Mouse (Mus musculus) intestine, postnatal 0 days (tissue): ENCODE measurements around the gene Nuak1. TPM values are rescaled to one million over a fixed set of nuclear protein-coding genes. Genes with fewer than 3 reads are reported as not detected.

Experiments used
- ATAC-seq: fragments of 200-750 bp; cut with Nextera tagmentation; 2 replicates; pipeline ENCODE4 v1.8.0; 2017; ENCODE audit warnings: mild to moderate bottlenecking, moderate TSS enrichment, moderate library complexity
- H3K27ac ChIP-seq: fragments of 300-500 bp; sonication (generic); 2 replicates; pipeline ENCODE4 v1.5.1; 2014; ENCODE audit warnings: mild to moderate bottlenecking, low read depth, low read length, moderate library complexity
- H3K27me3 ChIP-seq: fragments of 300-500 bp; sonication (generic); replicated peaks from 2 replicates; pipeline ENCODE4 v1.6.1; 2014; ENCODE audit warnings: low read length, mixed read lengths; ENCODE audit not compliant: control insufficient read depth, insufficient read depth
- H3K36me3 ChIP-seq: fragments of 300-500 bp; sonication (generic); 2 replicates; pipeline ENCODE4 v1.6.1; 2014; ENCODE audit warnings: mild to moderate bottlenecking, moderate library complexity; ENCODE audit not compliant: control insufficient read depth, insufficient read depth
- H3K4me1 ChIP-seq: fragments of 300-500 bp; sonication (generic); replicated peaks from 2 replicates; pipeline ENCODE4 v1.6.1; 2014; ENCODE audit warnings: antibody characterized with exemption, low read length, mixed read lengths; ENCODE audit not compliant: control insufficient read depth, insufficient read depth
- H3K4me2 ChIP-seq: fragments of 300-500 bp; sonication (generic); replicated peaks from 2 replicates; pipeline ENCODE4 v1.6.1; 2014; ENCODE audit warnings: low read depth, mild to moderate bottlenecking, moderate library complexity
- H3K4me3 ChIP-seq: fragments of 300-500 bp; sonication (generic); 2 replicates; pipeline ENCODE4 v1.5.1; 2014; ENCODE audit warnings: low read depth, low read length
- H3K9ac ChIP-seq: fragments of 300-500 bp; sonication (generic); 2 replicates; pipeline ENCODE4 v1.6.1; 2014; ENCODE audit warnings: mild to moderate bottlenecking, low read depth, low read length
- H3K9me3 ChIP-seq: fragments of 300-500 bp; sonication (generic); 2 replicates; pipeline ENCODE4 v1.6.1; 2016; ENCODE audit warnings: mixed run types; ENCODE audit not compliant: control insufficient read depth
- CTCF ChIP-seq: sonication (generic); IDR thresholded peaks from 2 replicates; pipeline ENCODE4 v1.5.1; 2016; ENCODE audit warnings: low read depth, mild to moderate bottlenecking, control low read depth, antibody characterized with exemption, moderate library complexity
- WGBS: fragments of 180-500 bp; shearing (Covaris S2); extraction: QIAGEN DNeasy Blood & Tissue Kit; methylation state at CpG from one replicate; pipeline ENCODE4 v1.1.7; 2014; 5-methylcytosine and 5-hydroxymethylcytosine counted together
- polyA plus RNA-seq: library from polyadenylated mRNA; unstranded; fragments of >200 nt; fragmentation: Nextera tagmentation; extraction: Ambion mirVana; gene quantifications from 2 replicates; pipeline ENCODE4 v1.2.1, GENCODE M21; 2015

The Nuak1 gene
- polyA plus RNA-seq, 1 experiment from 2014 or later = 0.37 TPM

GRCm38 (mm10) chr10:84450654-84451053, 10.3 kb upstream of the Nuak1 start:
- no peak overlapping the region for H3K9ac ChIP-seq
- H3K4me2 ChIP-seq = no peak overlapping the region
- 6% methylated on average over 10 of the region's 10 CpGs for WGBS
- no peaks in the 10 kb centered on the region for H3K27me3 ChIP-seq
- H3K9me3 ChIP-seq = no peaks in the 10 kb centered on the region
- no peak overlapping the region for H3K27ac ChIP-seq
- H3K4me1 ChIP-seq = no peaks in the 10 kb centered on the region
- no peak for ATAC-seq
- TF ChIP-seq CTCF = peak; percentile 90
- H3K36me3 ChIP-seq = no peaks in the 10 kb centered on the region
- H3K4me3 ChIP-seq = no peak overlapping the region

DNA sequence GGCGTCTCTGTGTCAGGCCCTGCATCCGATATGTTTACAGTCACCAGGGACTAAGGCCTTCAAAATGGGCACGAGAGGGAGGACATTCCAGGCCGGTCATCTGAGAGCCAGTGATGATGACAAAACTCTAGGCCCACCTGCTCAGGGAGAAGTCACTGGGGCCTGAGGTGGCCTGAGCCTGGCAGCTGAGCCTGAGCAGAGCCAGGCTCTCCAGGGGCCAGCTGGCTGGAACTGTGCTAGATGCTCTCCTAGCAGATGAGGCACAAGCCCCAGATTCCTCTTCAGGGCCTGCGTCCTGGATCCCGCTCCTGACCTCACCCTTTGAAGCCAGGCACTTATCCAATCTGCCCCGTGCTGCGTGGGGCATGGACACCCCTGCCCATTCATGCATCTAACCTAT, 9.3 kb upstream of the Nuak1 start:
- Histone ChIP-seq H3K27me3 (no peaks in the 10 kb centered on the region), H3K4me1 (no peaks in the 10 kb centered on the region), H3K4me3 (no peak overlapping the region), H3K27ac (no peak overlapping the region), H3K36me3 (no peaks in the 10 kb centered on the region), H3K9me3 (no peaks in the 10 kb centered on the region), H3K9ac (no peak overlapping the region), H3K4me2 (no peak overlapping the region)
- no peak for ATAC-seq
- TF ChIP-seq CTCF = no peak
- WGBS = 87% methylated on average over 8 of the region's 8 CpGs

- no peak overlapping the region for H3K4me2 ChIP-seq
- H3K4me3 ChIP-seq = no peak overlapping the region
- no peaks in the 10 kb centered on the region for H3K4me1 ChIP-seq
- H3K27me3 ChIP-seq = no peaks in the 10 kb centered on the region
- no peak for TF ChIP-seq CTCF
- no peaks in the 10 kb centered on the region for H3K36me3 ChIP-seq
- no peaks in the 10 kb centered on the region for H3K9me3 ChIP-seq
- no peak for ATAC-seq
- no peak overlapping the region for H3K9ac ChIP-seq
- WGBS = 53% methylated on average over 8 of the region's 8 CpGs
- H3K27ac ChIP-seq = no peak overlapping the region
Observed at GRCm38 (mm10) chr10:84447411-84447821, 7.0 kb upstream of the Nuak1 start.

- no peak for TF ChIP-seq CTCF
- Histone ChIP-seq H3K36me3 (no peaks in the 10 kb centered on the region), H3K9me3 (no peaks in the 10 kb centered on the region), H3K27ac (no peak overlapping the region), H3K9ac (no peak overlapping the region), H3K27me3 (no peaks in the 10 kb centered on the region), H3K4me1 (no peaks in the 10 kb centered on the region), H3K4me3 (no peak overlapping the region), H3K4me2 (no peak overlapping the region)
- WGBS = 83% methylated on average over 6 of the region's 6 CpGs
- no peak for ATAC-seq
Observed at GRCm38 (mm10) chr10:84446661-84447060, 6.3 kb upstream of the Nuak1 start.

- Histone ChIP-seq H3K27ac (no peak overlapping the region), H3K9me3 (no peaks in the 10 kb centered on the region), H3K4me1 (no peaks in the 10 kb centered on the region), H3K27me3 (peaks cover 8% of the 10 kb centered on the region), H3K36me3 (no peaks in the 10 kb centered on the region), H3K4me2 (no peak overlapping the region), H3K9ac (no peak overlapping the region), H3K4me3 (no peak overlapping the region)
- WGBS = 81% methylated on average over 9 of the region's 9 CpGs
- no peak for ATAC-seq
- 0 out of 2 replicates have a peak, but pooled peaks have one; percentile 12 for TF ChIP-seq CTCF
Observed at GRCm38 (mm10) chr10:84444396-84444795, 4.0 kb upstream of the Nuak1 start.

- no peaks in the 10 kb centered on the region for H3K36me3 ChIP-seq
- H3K9me3 ChIP-seq = no peaks in the 10 kb centered on the region
- H3K27ac ChIP-seq = no peak overlapping the region
- TF ChIP-seq CTCF = no peak
- peak overlapping the region; percentile 57; the same call in 1 of the 2 replicates for H3K4me3 ChIP-seq
- peak overlapping the region; percentile 80; the same call in 1 of the 2 replicates for H3K9ac ChIP-seq
- no peaks in the 10 kb centered on the region for H3K4me1 ChIP-seq
- 22% methylated on average over 11 of the region's 11 CpGs for WGBS
- H3K4me2 ChIP-seq = peak overlapping the region; percentile 94
- H3K27me3 ChIP-seq = peaks cover 23% of the 10 kb centered on the region
- no peak for ATAC-seq
Observed at GRCm38 (mm10) chr10:84441846-84442245, 1.4 kb upstream of the Nuak1 start.

GRCm38 (mm10) chr10:84441434-84441785, 1.0 kb upstream of the Nuak1 start:
- ATAC-seq = no peak
- Histone ChIP-seq H3K4me3 (peak overlapping the region; percentile 57), H3K9ac (peak overlapping the region; percentile 80), H3K4me1 (no peaks in the 10 kb centered on the region), H3K36me3 (no peaks in the 10 kb centered on the region), H3K27me3 (peaks cover 23% of the 10 kb centered on the region), H3K9me3 (no peaks in the 10 kb centered on the region), H3K27ac (peak overlapping the region; percentile 70; the same call in 1 of the 2 replicates), H3K4me2 (peak overlapping the region; percentile 94)
- TF ChIP-seq CTCF = no peak
- WGBS = 4% methylated on average over 7 of the region's 7 CpGs
